Comparison of ENCODE assay signal across 8 mouse cellular contexts in genomic region chr12:21136462-21136751, GRCm38 (mm10).
DNase-seq lines count a peak whose midpoint lies in the region; ATAC-seq and TF ChIP-seq lines count a peak whose summit lies in the region.

No protein-coding gene starts in this region.

- H3ac ChIP-seq in myocyte (ENCODE audit: control insufficient read depth, insufficient read length): no peak overlapping the region

- ATAC-seq in megakaryocyte, adult 5-6 weeks (ENCODE audit: poor library complexity, severe bottlenecking): no peak

- peak overlapping the region; percentile 78 for H3K4me3 ChIP-seq in megakaryocyte, embryonic 14.5 days (replicated peaks)
- H3K4me3 ChIP-seq in myocyte: no peak overlapping the region

- H3K4me1 ChIP-seq in megakaryocyte, embryonic 14.5 days: peaks cover 99% of the 10 kb centered on the region

- H3K79me2 ChIP-seq in myocyte (ENCODE audit: control insufficient read depth, insufficient read depth): peaks cover 8% of the 10 kb centered on the region

- no peaks in the 10 kb centered on the region for H3K9me3 ChIP-seq in megakaryocyte, embryonic 14.5 days

- H3K27me3 ChIP-seq in megakaryocyte, embryonic 14.5 days (replicated peaks): no peaks in the 10 kb centered on the region
- no peaks in the 10 kb centered on the region for H3K27me3 ChIP-seq in myocyte (ENCODE audit: control insufficient read depth, insufficient read depth, insufficient read length)

- H3K4me2 ChIP-seq in myocyte (ENCODE audit: low read depth): peak overlapping the region; percentile 35

- H3K36me3 ChIP-seq in megakaryocyte, embryonic 14.5 days (replicated peaks; ENCODE audit: low read length): peaks cover 19% of the 10 kb centered on the region
- H3K36me3 ChIP-seq in myocyte (ENCODE audit: control insufficient read depth, insufficient read depth): no peaks in the 10 kb centered on the region

- DNase-seq in cerebellum, adult 11-12 months: peak; percentile 73
- no peak for DNase-seq in cerebellum, postnatal 14 days
- DNase-seq in heart, postnatal 4 days: peak; percentile 20
- no peak for DNase-seq in spleen, postnatal 10 days (ENCODE audit: low spot score in 2 of 2)
- DNase-seq in testis, postnatal 10 days (ENCODE audit: low spot score): no peak

- no peak for TF ChIP-seq POLR2A in myocyte (IDR thresholded peaks at IDR 0.05; ENCODE audit: insufficient read length, low read depth)

TF ChIP-seq in myocyte, 11 proteins besides CTCF, POLR2A, EP300 and RAD21:
- no peak for TF ChIP-seq E2F4 (IDR thresholded peaks at IDR 0.05; ENCODE audit: insufficient read depth)
- no peak for TF ChIP-seq USF1 (IDR thresholded peaks at IDR 0.05; ENCODE audit: low read depth)
- TF ChIP-seq CEBPB (IDR thresholded peaks at IDR 0.05; ENCODE audit: insufficient read depth, poor library complexity, severe bottlenecking): no peak
- no peak for TF ChIP-seq SRF (IDR thresholded peaks at IDR 0.05; ENCODE audit: control insufficient read depth, insufficient read length, low read depth)
- no peak for TF ChIP-seq POLR2AphosphoS2 (IDR thresholded peaks at IDR 0.05; ENCODE audit: insufficient read length, low read depth)
- TF ChIP-seq REST (IDR thresholded peaks at IDR 0.05; ENCODE audit: insufficient read depth, insufficient read length): no peak
- no peak for TF ChIP-seq TCF3 (IDR thresholded peaks at IDR 0.05; ENCODE audit: insufficient read length, low read depth)
- no peak for TF ChIP-seq TCF12 (IDR thresholded peaks at IDR 0.05; ENCODE audit: insufficient read depth, poor library complexity, severe bottlenecking)
- no peak for TF ChIP-seq MAX (IDR thresholded peaks at IDR 0.05; ENCODE audit: low read depth)
- no peak for TF ChIP-seq MYOG (IDR thresholded peaks at IDR 0.05; ENCODE audit: control insufficient read depth in 1 of 3, insufficient read depth in 1 of 3, insufficient read length in 2 of 3, low read depth in 2 of 3)
- no peak for TF ChIP-seq MYOD1 (IDR thresholded peaks at IDR 0.05; ENCODE audit: control insufficient read depth in 1 of 3, insufficient read length in 2 of 3, low read depth in 2 of 3)
TF ChIP-seq in myocyte: peak in this region for 0.

Comparison
In these comparisons a context has a peak if more than half of its experiments do, and no peak if none do; other contexts are left out.
1. DNase-seq: peak in cerebellum, adult 11-12 months (single experiment) and heart, postnatal 4 days (single experiment); none in cerebellum, postnatal 14 days (0 of 2), spleen, postnatal 10 days (0 of 2) and testis, postnatal 10 days (single experiment).